Comparison of ENCODE assay signal across 42 mouse cellular contexts in genomic region chr6:34460651-34461050, GRCm38 (mm10). TPM values are rescaled to one million over a fixed set of nuclear protein-coding genes. Genes with fewer than 3 reads are reported as not detected.
"Had no signal": no experiment of that assay in that cellular context is flagged by ENCODE, and none has a peak within 500 bp of the region (broad histone marks: within the 10 kb centered on the region; RNA-seq: fewer than 3 reads in every experiment).

No protein-coding gene starts in this region.

- H3K27me3 ChIP-seq: heart, embryonic 12.5 days; heart, embryonic 13.5 days; heart, embryonic 15.5 days; hindbrain, embryonic 12.5 days; hindbrain, embryonic 13.5 days; hindbrain, embryonic 15.5 days; intestine, embryonic 15.5 days; kidney, embryonic 15.5 days had no signal

- ATAC-seq: hindbrain, embryonic 16.5 days; hindbrain, postnatal 0 days; inflammation-experienced regulatory T-cells, adult 6 months; intestine, embryonic 15.5 days; intestine, embryonic 16.5 days; intestine, postnatal 0 days had no signal

- H3K4me2 ChIP-seq: heart, embryonic 11.5 days; heart, embryonic 12.5 days; heart, embryonic 13.5 days; heart, embryonic 15.5 days; hindbrain, embryonic 12.5 days; hindbrain, embryonic 13.5 days; hindbrain, embryonic 14.5 days; hindbrain, embryonic 15.5 days; intestine, embryonic 15.5 days; kidney, embryonic 15.5 days had no signal

- H3K36me3 ChIP-seq: heart, embryonic 10.5 days; heart, embryonic 12.5 days; heart, embryonic 13.5 days; heart, embryonic 15.5 days; hindbrain, embryonic 10.5 days; hindbrain, embryonic 12.5 days; hindbrain, embryonic 13.5 days; hindbrain, embryonic 15.5 days; intestine, embryonic 15.5 days; kidney, embryonic 15.5 days had no signal

- H3K27ac ChIP-seq: heart, embryonic 10.5 days; heart, embryonic 13.5 days; heart, embryonic 15.5 days; hindbrain, embryonic 10.5 days; hindbrain, embryonic 12.5 days; hindbrain, embryonic 13.5 days; hindbrain, embryonic 14.5 days; hindbrain, embryonic 15.5 days; hindbrain, postnatal 0 days; intestine, embryonic 15.5 days; kidney, embryonic 15.5 days; kidney, postnatal 0 days; layer of hippocampus, adult 2 months had no signal

- H3K4me3 ChIP-seq: heart, embryonic 10.5 days; heart, embryonic 12.5 days; heart, embryonic 13.5 days; heart, embryonic 15.5 days; hindbrain, embryonic 10.5 days; hindbrain, embryonic 12.5 days; hindbrain, embryonic 13.5 days; hindbrain, embryonic 15.5 days; intestine, embryonic 15.5 days; kidney, embryonic 15.5 days; layer of hippocampus, adult 2 months had no signal

- H3K9me3 ChIP-seq: heart, embryonic 10.5 days; heart, embryonic 12.5 days; heart, embryonic 13.5 days; heart, embryonic 15.5 days; hindbrain, embryonic 10.5 days; hindbrain, embryonic 12.5 days; hindbrain, embryonic 13.5 days; hindbrain, embryonic 15.5 days; intestine, embryonic 15.5 days; kidney, embryonic 15.5 days had no signal

- DNase-seq: heart, postnatal 10 days; heart, postnatal 14 days; heart, postnatal 36 days; heart, postnatal 4 days; kidney, adult 11 months; kidney, adult 18-20 months; kidney, adult 2 months; kidney, adult 8-10 months; kidney, adult 9 months; kidney, postnatal 10 days; kidney, postnatal 14 days; kidney, postnatal 25 days; kidney, postnatal 36 days; kidney, postnatal 4 days; layer of hippocampus, adult 9-11 months; layer of hippocampus, postnatal 36 days had no signal

- H3K4me1 ChIP-seq: heart, embryonic 10.5 days; heart, embryonic 12.5 days; heart, embryonic 15.5 days; hindbrain, embryonic 10.5 days; hindbrain, embryonic 12.5 days; hindbrain, embryonic 13.5 days; hindbrain, embryonic 15.5 days; intestine, embryonic 15.5 days; kidney, embryonic 15.5 days had no signal

- H3K9ac ChIP-seq: heart, embryonic 12.5 days; heart, embryonic 13.5 days; heart, embryonic 15.5 days; hindbrain, embryonic 12.5 days; hindbrain, embryonic 13.5 days; hindbrain, embryonic 14.5 days; hindbrain, embryonic 15.5 days; intestine, embryonic 15.5 days; kidney, embryonic 15.5 days had no signal

RNA-seq across cellular contexts. Expression of gene Akr1b7, which starts 48.5 kb away (rescaled TPM):
- total RNA-seq: heart, postnatal 10 days; heart, postnatal 14 days; heart, postnatal 25 days; heart, postnatal 36 days; heart, postnatal 4 days; hematopoietic stem cell, adult 5-6 weeks; hindbrain, postnatal 0 days; layer of hippocampus, adult 18-20 months; layer of hippocampus, adult 2 months; layer of hippocampus, postnatal 10 days; layer of hippocampus, postnatal 14 days; layer of hippocampus, postnatal 25 days; layer of hippocampus, postnatal 36 days had no signal
- polyA plus RNA-seq: heart, embryonic 13.5 days; heart, embryonic 15.5 days; hindbrain, embryonic 10.5 days; hindbrain, embryonic 11.5 days; hindbrain, embryonic 13.5 days; hindbrain, embryonic 14.5 days; hindbrain, postnatal 0 days; inflammation-experienced regulatory T-cells, adult 6 months had no signal
